Mouse (Mus musculus): Measurements from ENCODE around the gene Erp27. TPM values are rescaled to one million over a fixed set of nuclear protein-coding genes. Genes with fewer than 3 reads are reported as not detected.
"Not testable (repeated sequence)": the region's sequence is repeated elsewhere in the genome, so short reads cannot be mapped to it uniquely, and the experiment has no call there.

Erp27 gene
- 1 to 10 TPM in 21 of 26 experiments, under 1 TPM in 1, not detected in 4; 0.94 to 5.0 (median 2.0) TPM for total RNA-seq (2018; cell fraction: chromatin; rRNA removed)
- total RNA-seq (2018; cell fraction: cytosol; rRNA removed): under 1 TPM in 7 of 26 experiments, not detected in 19; 0.13 to 0.44 (median 0.24) TPM
- total RNA-seq (2018; cell fraction: nucleus; rRNA removed): 1 to 10 TPM in 19 of 26 experiments, under 1 TPM in 6, not detected in 1; 0.36 to 6.5 (median 1.5) TPM
- 0.27 TPM in 1 of 3 replicates, not detected in the others for polyA plus RNA-seq (2018)

GRCm38 (mm10) chr6:136922080-136922479 is at the start of gene Erp27:
Gene Erp27 (minus strand): TSS chr6:136922180.
- H3K4me3 ChIP-seq (ENCODE audit: inconsistent target): no peak within 1 kb of the TSS
- H3K79me2 ChIP-seq (ENCODE audit: inconsistent target): no peaks in the 10 kb centered on the region
- H3K36me3 ChIP-seq (ENCODE audit: inconsistent target): peaks cover 41% of the 10 kb centered on the region
- H3K27ac ChIP-seq: no peak within 1 kb of the TSS
- WGBS (ENCODE audit: missing documents): 64% methylated on average over 5 of the region's 5 CpGs

GRCm38 (mm10) chr6:136968877-136969276 is 46.9 kb upstream of the Erp27 start:
- H3K27ac ChIP-seq; H3K4me3 ChIP-seq (ENCODE audit: inconsistent target); H3K36me3 ChIP-seq (ENCODE audit: inconsistent target); H3K79me2 ChIP-seq (ENCODE audit: inconsistent target): not testable (repeated sequence)
- 0% methylated on average over 2 of the region's 4 CpGs for WGBS (ENCODE audit: missing documents)

- no peaks in the 10 kb centered on the region for H3K79me2 ChIP-seq (ENCODE audit: inconsistent target)
- H3K27ac ChIP-seq: no peak overlapping the region
- no peaks in the 10 kb centered on the region for H3K36me3 ChIP-seq (ENCODE audit: inconsistent target)
- H3K4me3 ChIP-seq (ENCODE audit: inconsistent target): no peak overlapping the region
- WGBS (ENCODE audit: missing documents): 29% methylated on average over 4 of the region's 4 CpGs
Measured at GRCm38 (mm10) chr6:136967466-136967865, 45.5 kb upstream of the Erp27 start.

- H3K79me2 ChIP-seq (ENCODE audit: inconsistent target): no peaks in the 10 kb centered on the region
- WGBS (ENCODE audit: missing documents): 53% methylated on average over 10 of the region's 10 CpGs
- no peaks in the 10 kb centered on the region for H3K36me3 ChIP-seq (ENCODE audit: inconsistent target)
- H3K4me3 ChIP-seq (ENCODE audit: inconsistent target): no peak overlapping the region
- H3K27ac ChIP-seq: no peak overlapping the region
Measured at GRCm38 (mm10) chr6:136965912-136966311, 43.9 kb upstream of the Erp27 start.

- WGBS (ENCODE audit: missing documents): 6% methylated on average over 13 of the region's 13 CpGs
- no peak overlapping the region for H3K4me3 ChIP-seq (ENCODE audit: inconsistent target)
- no peaks in the 10 kb centered on the region for H3K36me3 ChIP-seq (ENCODE audit: inconsistent target)
- peak overlapping the region; percentile 58 for H3K27ac ChIP-seq
- no peaks in the 10 kb centered on the region for H3K79me2 ChIP-seq (ENCODE audit: inconsistent target)
Measured at GRCm38 (mm10) chr6:136964609-136965510, 42.9 kb upstream of the Erp27 start.

- Histone ChIP-seq H3K4me3 (ENCODE audit: inconsistent target) (no peak overlapping the region), H3K36me3 (ENCODE audit: inconsistent target) (no peaks in the 10 kb centered on the region), H3K27ac (no peak overlapping the region), H3K79me2 (ENCODE audit: inconsistent target) (no peaks in the 10 kb centered on the region)
- WGBS (ENCODE audit: missing documents): 97% methylated on average over 11 of the region's 11 CpGs
Measured at GRCm38 (mm10) chr6:136962957-136963356, 41.0 kb upstream of the Erp27 start.

- WGBS (ENCODE audit: missing documents): 64% methylated on average over 11 of the region's 11 CpGs
- Histone ChIP-seq H3K27ac (no peak overlapping the region), H3K79me2 (ENCODE audit: inconsistent target) (no peaks in the 10 kb centered on the region), H3K4me3 (ENCODE audit: inconsistent target) (no peak overlapping the region), H3K36me3 (ENCODE audit: inconsistent target) (no peaks in the 10 kb centered on the region)
Measured at GRCm38 (mm10) chr6:136959131-136959530, 37.2 kb upstream of the Erp27 start.

DNA sequence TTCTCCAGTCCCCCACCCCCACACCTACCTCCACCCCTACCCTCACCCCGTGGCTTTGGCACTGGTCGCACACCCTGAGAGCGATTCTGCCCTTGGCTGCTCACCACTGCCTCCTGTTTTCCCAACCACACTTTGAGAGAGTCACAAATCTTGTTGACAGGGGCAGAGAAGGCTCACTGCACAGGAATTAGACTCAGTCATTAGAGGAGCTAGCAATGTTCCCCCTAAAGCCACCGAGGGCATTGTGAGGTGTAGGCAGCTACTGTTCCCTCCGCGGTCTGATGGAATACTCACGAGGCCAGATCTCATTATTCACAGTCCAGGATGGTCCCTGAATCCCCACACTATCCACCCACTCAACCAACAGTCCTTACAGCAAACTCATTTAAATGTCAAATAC is 35.1 kb upstream of the Erp27 start:
- H3K36me3 ChIP-seq (ENCODE audit: inconsistent target): no peaks in the 10 kb centered on the region
- H3K27ac ChIP-seq: no peak overlapping the region
- no peaks in the 10 kb centered on the region for H3K79me2 ChIP-seq (ENCODE audit: inconsistent target)
- H3K4me3 ChIP-seq (ENCODE audit: inconsistent target): no peak overlapping the region
- WGBS (ENCODE audit: missing documents): 34% methylated on average over 5 of the region's 7 CpGs

DNA sequence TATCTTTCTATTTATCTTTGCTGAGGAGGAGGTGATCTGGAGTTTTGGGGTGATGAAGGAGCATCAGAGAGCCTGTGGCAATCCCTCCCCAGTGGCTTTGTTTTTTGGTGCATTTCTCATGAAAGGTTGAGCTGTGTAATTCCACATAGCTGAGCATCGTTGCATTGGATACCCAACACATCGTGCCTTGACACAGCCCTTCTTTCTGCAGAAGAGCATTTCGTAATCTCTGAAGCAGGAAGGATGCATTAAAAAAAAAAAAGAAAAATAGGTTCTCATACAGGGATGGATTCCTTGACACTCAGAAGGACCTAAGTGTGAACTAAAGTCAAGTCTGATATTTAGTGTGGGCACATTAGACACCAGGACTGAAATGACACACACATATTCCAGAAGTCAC is 33.3 kb upstream of the Erp27 start:
- Histone ChIP-seq H3K36me3 (ENCODE audit: inconsistent target) (no peaks in the 10 kb centered on the region), H3K79me2 (ENCODE audit: inconsistent target) (no peaks in the 10 kb centered on the region), H3K27ac (no peak overlapping the region), H3K4me3 (ENCODE audit: inconsistent target) (no peak overlapping the region)
- 34% methylated on average over 3 of the region's 3 CpGs for WGBS (ENCODE audit: missing documents)

- 89% methylated on average over 8 of the region's 8 CpGs for WGBS (ENCODE audit: missing documents)
- H3K36me3 ChIP-seq (ENCODE audit: inconsistent target): no peaks in the 10 kb centered on the region
Measured at GRCm38 (mm10) chr6:136954715-136955114, 32.7 kb upstream of the Erp27 start.

DNA sequence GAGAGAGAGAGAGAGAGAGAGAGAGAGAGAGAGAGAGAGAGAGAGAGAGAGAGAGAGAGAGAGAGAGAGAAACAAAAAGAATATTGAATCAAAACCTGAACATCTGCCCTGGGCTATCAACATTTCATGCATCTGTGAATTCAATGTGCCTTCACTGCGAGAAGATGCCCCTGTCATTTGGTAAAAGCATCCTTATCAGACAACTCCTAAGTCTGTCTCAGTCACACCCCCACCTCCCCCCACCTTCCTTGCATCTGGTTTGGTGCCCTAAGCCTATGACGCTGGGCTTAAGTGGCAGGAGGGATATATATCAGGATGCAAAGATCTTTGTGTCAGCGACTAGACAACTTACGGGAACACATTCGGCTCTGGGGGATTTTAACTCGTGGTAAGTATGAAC is 32.2 kb upstream of the Erp27 start:
- Histone ChIP-seq H3K4me3 (ENCODE audit: inconsistent target) (no peak overlapping the region), H3K36me3 (ENCODE audit: inconsistent target) (no peaks in the 10 kb centered on the region), H3K27ac (no peak overlapping the region), H3K79me2 (ENCODE audit: inconsistent target) (no peaks in the 10 kb centered on the region)
- 95% methylated on average over 6 of the region's 6 CpGs for WGBS (ENCODE audit: missing documents)

More at GRCm38 (mm10) chr6:136954715-136955114, 32.7 kb upstream of the Erp27 start:
- Histone ChIP-seq H3K4me3 (ENCODE audit: inconsistent target) (no peak overlapping the region), H3K79me2 (ENCODE audit: inconsistent target) (no peaks in the 10 kb centered on the region), H3K27ac (no peak overlapping the region)

DNA sequence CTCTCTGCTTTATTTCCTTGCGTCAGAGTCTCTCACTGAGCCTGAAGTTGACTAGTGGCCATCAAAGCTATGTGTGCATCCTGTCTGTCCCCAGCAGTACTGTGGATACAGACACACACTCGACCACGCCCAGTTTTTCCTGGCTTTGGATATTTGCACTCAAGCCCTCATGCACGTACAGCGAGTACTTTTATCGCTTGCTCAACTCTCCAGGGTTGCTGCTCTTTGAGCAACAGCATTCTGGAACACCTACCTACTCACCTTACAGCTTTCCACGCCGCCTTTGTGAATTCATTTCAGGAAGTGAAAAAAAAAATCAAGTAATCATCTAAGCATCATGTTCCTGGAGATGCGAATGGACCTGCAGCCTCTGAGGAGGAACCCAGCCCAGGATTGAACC is 30.9 kb upstream of the Erp27 start:
- Histone ChIP-seq H3K4me3 (ENCODE audit: inconsistent target) (no peak overlapping the region), H3K36me3 (ENCODE audit: inconsistent target) (no peaks in the 10 kb centered on the region), H3K79me2 (ENCODE audit: inconsistent target) (no peaks in the 10 kb centered on the region), H3K27ac (no peak overlapping the region)
- WGBS (ENCODE audit: missing documents): 88% methylated on average over 9 of the region's 9 CpGs

GRCm38 (mm10) chr6:136950171-136950570 is 28.2 kb upstream of the Erp27 start:
- WGBS (ENCODE audit: missing documents): 94% methylated on average over 2 of the region's 2 CpGs
- H3K27ac ChIP-seq: no peak overlapping the region
- no peaks in the 10 kb centered on the region for H3K36me3 ChIP-seq (ENCODE audit: inconsistent target)
- H3K79me2 ChIP-seq (ENCODE audit: inconsistent target): no peaks in the 10 kb centered on the region
- H3K4me3 ChIP-seq (ENCODE audit: inconsistent target): no peak overlapping the region

DNA sequence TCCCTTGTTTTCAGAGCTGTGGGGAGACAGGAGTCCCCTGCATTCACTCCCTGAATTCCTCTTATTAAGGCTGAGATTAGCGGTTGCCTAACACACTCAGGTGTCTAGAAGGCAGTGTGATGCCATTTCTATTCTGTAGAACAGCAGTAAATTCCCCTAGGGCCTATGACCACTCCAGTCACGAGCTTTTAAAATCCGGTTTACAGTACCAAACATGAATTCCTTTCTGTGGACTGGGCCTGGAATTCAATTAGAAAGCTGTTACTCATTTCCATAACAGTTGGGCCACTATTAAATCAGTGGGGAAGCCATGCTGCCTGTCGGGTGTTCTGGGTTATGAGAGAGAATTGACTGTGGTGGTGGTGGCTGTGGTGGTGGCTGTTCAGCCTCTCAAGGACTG is 25.7 kb upstream of the Erp27 start:
- Histone ChIP-seq H3K27ac (no peak overlapping the region), H3K4me3 (ENCODE audit: inconsistent target) (no peak overlapping the region), H3K79me2 (ENCODE audit: inconsistent target) (no peaks in the 10 kb centered on the region), H3K36me3 (ENCODE audit: inconsistent target) (no peaks in the 10 kb centered on the region)
- WGBS (ENCODE audit: missing documents): 90% methylated on average over 4 of the region's 4 CpGs

DNA sequence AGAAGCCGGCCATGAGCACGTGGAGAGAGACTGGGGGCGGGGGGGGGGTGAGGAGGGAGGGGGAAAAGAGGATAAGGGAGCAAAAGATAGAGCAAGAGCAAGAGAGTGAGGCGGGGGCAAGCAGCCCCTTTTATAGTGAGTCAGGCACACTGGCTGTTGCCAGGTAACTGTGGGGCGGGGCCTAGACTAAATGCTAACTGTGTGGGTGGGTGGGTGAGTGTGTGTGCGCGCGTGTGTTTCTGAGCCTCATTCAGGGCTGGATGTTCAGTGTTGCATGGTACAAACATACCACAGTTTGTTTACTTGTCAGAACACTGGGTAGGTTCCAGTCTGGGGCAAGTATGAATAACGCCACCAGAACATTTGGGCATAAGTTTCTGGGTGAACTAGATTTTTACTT is 25.0 kb upstream of the Erp27 start:
- WGBS (ENCODE audit: missing documents): 91% methylated on average over 8 of the region's 9 CpGs
- H3K27ac ChIP-seq: no peak overlapping the region
- no peak overlapping the region for H3K4me3 ChIP-seq (ENCODE audit: inconsistent target)
- H3K79me2 ChIP-seq (ENCODE audit: inconsistent target): peaks cover under 1% of the 10 kb centered on the region; the same call in 1 of the 2 replicates
- H3K36me3 ChIP-seq (ENCODE audit: inconsistent target): no peaks in the 10 kb centered on the region

Data from macrophage (primary cell).